Mouse (Mus musculus) gastrocnemius, postnatal 36 days (tissue): ENCODE measurements around the gene Gstcd. TPM values are rescaled to one million over a fixed set of nuclear protein-coding genes. Genes with fewer than 3 reads are reported as not detected.

ENCODE experiments used
- DNase-seq, 2 experiments: peaks; one replicate each; pipeline ENCODE4 v3.0.0; 2022
- intact Hi-C: fragments of 180-260 bp; cut with DNase I; formaldehyde crosslinking; loops from one replicate; pipeline ENCODE4 v1.15.1; 2025
- total RNA-seq, 2 experiments: library from RNA; stranded (reverse); gene quantifications; 2 replicates each; pipeline ENCODE4 v1.2.3; 2021

The Gstcd gene
- total RNA-seq, 2 experiments from 2014 or later, result 2.1 to 2.6 TPM

DNA sequence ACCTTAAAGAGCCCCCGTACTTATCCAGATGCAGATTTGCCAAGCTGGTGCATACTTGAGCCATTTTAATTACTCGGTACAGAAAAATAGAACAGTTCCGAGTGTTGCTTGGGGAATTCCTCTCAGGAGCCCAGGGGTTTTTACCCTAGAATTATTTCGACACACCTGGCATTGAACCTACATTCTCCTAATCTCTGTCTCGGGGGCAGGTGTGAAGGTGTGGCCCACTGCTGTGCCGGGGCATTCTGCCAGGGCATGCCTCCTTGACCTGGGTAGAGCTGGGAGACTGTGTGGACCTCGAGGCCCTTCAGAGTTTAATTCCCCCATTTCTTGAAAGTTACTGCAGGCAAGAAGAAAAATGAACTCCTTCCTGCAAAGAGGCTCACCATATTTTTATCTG lies 146.2 kb downstream of the Gstcd start:
- no peak for DNase-seq
- intact Hi-C loops, result no loop called here

DNA sequence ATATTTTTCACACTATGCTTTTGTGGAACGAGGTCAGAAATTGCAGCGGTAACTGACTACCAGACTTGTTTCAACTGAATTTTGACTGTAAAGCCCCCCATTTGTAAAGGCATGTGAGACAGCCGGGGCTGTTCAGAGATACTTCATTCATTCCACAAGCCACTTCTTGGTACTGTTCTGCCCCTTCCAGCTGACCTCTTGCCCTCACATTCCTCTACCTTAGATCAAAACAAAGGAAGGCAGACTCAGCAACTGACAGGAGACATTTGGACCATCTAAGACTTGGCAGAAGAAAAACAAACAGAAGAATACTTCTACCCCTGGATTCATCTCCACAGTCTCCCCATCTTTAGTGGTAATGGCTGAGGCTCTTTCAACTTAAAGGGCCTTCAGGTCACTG lies 147.2 kb downstream of the Gstcd start:
- no peak for DNase-seq
- intact Hi-C loops, result no loop called here

DNA sequence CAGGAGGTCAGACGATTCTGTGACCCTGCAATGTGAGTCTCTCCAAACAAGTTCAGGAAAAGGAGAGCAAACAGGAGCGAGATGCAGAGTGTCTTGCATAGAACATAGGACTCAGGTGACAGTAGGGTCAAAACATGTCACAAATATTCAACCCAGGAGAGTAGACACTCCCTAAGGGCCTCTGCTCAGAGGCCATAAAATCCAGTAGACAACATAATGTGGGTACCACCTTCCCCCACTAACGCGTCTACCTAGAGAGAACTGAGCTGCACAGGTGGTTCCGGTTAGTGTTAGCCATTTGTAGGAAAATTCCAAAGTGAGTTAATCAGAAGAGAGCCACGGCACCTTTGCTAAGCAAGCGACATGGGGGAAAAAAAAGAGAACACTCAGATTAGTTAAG lies 147.6 kb downstream of the Gstcd start:
- no peak for DNase-seq
- intact Hi-C loops, result no loop called here

DNA sequence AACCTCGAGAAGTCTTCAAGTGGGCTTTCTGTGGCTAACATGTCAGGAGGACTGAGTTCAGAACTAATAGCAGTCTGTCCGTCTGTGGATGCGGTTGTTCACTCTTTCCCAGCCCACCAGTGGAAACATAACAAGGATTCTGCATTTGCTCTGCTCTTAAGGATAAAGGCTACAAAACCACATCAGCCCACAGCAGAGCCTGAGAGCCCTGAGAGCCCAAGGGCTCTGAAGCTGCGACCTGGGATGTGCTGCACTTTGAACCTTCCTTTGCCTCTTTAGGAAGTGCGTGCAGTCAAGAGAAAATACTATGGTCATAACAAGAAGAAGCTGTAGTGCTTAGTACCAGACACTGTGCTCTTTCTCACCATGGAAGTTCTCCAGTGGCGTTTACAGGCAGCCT lies 149.1 kb downstream of the Gstcd start:
- DNase-seq, result no peak

DNA sequence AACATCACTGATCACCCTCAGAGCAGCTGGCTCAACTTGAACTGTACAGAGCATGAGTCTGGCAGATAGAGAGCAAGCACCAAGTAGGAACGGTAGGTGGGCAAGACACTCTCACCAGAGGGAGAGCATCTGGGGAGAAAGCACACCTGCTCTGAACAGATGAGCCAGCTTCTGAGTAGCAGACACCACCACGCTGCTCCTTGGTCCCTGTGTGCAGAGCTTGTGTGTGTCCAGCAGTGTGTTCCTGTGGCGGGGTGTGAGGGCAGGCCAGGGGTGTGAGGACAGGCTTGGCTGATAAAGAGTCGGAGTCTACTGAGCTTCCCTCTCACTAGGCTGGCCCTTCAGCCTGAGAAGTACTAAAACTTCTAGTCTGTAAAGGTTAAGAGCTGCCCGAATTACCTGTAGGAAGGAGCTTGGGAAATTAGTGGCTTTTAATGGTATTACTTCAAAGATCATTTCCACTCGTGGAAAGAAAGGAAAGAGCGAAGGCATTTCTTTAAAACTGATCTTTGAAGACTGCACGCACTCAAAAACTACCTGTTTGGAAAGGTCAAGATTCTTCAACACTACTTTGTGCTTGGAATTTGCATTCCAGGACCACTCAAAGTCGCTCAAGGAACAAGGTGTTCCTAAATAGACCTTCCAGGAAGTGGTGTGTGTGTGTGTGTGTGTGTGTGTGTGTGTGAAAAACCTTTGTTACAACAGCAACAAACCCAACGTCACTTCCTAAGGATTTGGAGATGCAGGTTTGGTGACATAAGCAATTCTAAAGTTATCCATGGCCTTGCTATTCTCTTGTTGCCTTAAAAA lies 151.4 kb downstream of the Gstcd start:
- intact Hi-C loops, result no loop called here
- DNase-seq, result no peak

More for the DNA sequence above, 149.1 kb downstream of the Gstcd start:
- intact Hi-C loops, result no loop called here

DNA sequence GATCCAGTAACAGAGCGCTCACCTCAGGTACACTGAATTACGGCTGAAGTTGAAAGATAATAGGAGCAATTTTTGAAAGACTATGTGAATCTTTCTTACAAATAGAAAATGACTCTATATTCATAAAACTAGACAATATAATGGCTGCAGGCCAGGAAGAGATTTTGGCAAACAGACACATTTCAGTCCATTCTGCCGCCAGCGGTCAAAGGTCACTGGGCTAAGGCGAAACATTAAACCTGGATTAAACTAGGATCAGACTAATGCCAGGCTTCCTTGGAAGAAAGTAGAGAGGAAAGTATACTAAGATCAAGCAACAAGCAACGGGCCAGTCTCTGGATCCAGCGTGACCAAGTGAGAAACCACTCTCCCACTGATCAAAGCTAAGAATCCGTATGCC lies 152.8 kb downstream of the Gstcd start:
- intact Hi-C loops, result no loop called here
- DNase-seq, result no peak

DNA sequence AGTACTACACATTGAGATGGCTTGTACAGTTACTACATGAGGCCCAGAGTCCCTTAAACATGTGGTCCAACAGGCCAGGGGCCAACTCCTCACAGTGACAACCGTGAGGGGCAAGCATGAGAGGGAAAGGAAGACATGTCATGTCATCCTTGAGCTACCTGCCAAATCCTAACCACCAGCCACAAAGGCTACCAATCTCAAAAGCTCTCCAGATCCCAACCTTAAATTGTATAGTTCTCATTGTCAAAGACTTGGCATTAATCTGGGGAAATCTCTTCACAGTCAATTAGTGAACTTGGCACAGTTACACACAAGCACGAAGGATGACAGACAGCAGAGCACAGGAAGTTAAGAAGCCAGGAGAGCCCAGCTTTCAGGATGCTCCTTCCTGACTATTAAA lies 157.2 kb downstream of the Gstcd start:
- no peak for DNase-seq
- intact Hi-C loops, result no loop called here

Other genes with a start within 250 kb of the Gstcd start
- 1 to 10 TPM; 3.6 to 6.4 TPM for gene Npnt, start 141.7 kb downstream of the Gstcd start, total RNA-seq
- gene Ints12, start 193 bp downstream of the Gstcd start, total RNA-seq, result 1 to 10 TPM; 6.6 to 7.4 TPM
- not detected for gene Arhgef38, start 142.9 kb upstream of the Gstcd start, total RNA-seq
- 10 to 100 TPM; 45.5 to 46.2 TPM for gene Ppa2, start 218.1 kb upstream of the Gstcd start, total RNA-seq